Mouse (Mus musculus) liver, adult 2 months (tissue): ENCODE measurements around the gene Gm45021. TPM values are rescaled to one million over a fixed set of nuclear protein-coding genes. Genes with fewer than 3 reads are reported as not detected.

ENCODE experiments used
- DNase-seq: peaks from one replicate; pipeline ENCODE4 v3.0.0-alpha.2; 2011; ENCODE audit warnings: low read depth, low spot score; ENCODE audit errors: extremely low read depth
- H3K27ac ChIP-seq: fragments of 200-500 bp; replicated peaks from 2 replicates; pipeline ENCODE4 v1.5.1; 2012; ENCODE audit warnings: low read depth, mild to moderate bottlenecking, control low read depth, inconsistent platforms, low read length; ENCODE audit not compliant: insufficient read depth
- H3K27me3 ChIP-seq: fragments of 200-500 bp; 2 replicates; pipeline ENCODE4 v1.6.1; 2012; ENCODE audit warnings: mild to moderate bottlenecking, moderate library complexity, low read length, inconsistent platforms; ENCODE audit not compliant: control insufficient read depth, insufficient read depth
- H3K36me3 ChIP-seq: fragments of 200-500 bp; 2 replicates; pipeline ENCODE4 v1.6.1; 2012; ENCODE audit warnings: low read length, inconsistent platforms; ENCODE audit not compliant: control insufficient read depth, insufficient read depth
- H3K4me1 ChIP-seq: fragments of 200-500 bp; 2 replicates; pipeline ENCODE4 v1.6.1; 2011; ENCODE audit warnings: low read length; ENCODE audit not compliant: control insufficient read depth, insufficient read depth
- H3K4me3 ChIP-seq: fragments of 200-500 bp; 2 replicates; pipeline ENCODE4 v1.5.1; 2011; ENCODE audit warnings: low read depth, mild to moderate bottlenecking, control low read depth, low read length, moderate library complexity; ENCODE audit not compliant: insufficient read depth
- H3K79me2 ChIP-seq: fragments of 200-500 bp; 2 replicates; pipeline ENCODE4 v1.6.1; 2012; ENCODE audit warnings: inconsistent platforms, mild to moderate bottlenecking, low read length, moderate library complexity; ENCODE audit not compliant: control insufficient read depth, insufficient read depth
- H3K9ac ChIP-seq: fragments of 200-500 bp; 2 replicates; pipeline ENCODE4 v1.6.1; 2012; ENCODE audit warnings: low read depth, mild to moderate bottlenecking, control low read depth, inconsistent platforms, low read length
- CTCF ChIP-seq: fragments of 200-500 bp; IDR thresholded peaks from 2 replicates; pipeline ENCODE4 v1.5.1; 2011; ENCODE audit warnings: low read depth, low read length, control low read depth
- POLR2A ChIP-seq: fragments of 200-500 bp; IDR thresholded peaks from 2 replicates; pipeline ENCODE4 v1.6.1; 2011; ENCODE audit warnings: low read length, control low read depth; ENCODE audit not compliant: insufficient read depth; ENCODE audit errors: extremely low read depth
- WGBS: fragments of 180-500 bp; shearing (Covaris S2); methylation state at CpG from one replicate; pipeline ENCODE4 v1.1.7; 2018; 5-methylcytosine and 5-hydroxymethylcytosine counted together
- polyA plus RNA-seq: library from polyadenylated mRNA; depleted of rRNA; stranded (reverse); fragments of >200 nt; gene quantifications from 2 replicates; pipeline ENCODE4 v1.2.3, GENCODE M21; 2012
- total RNA-seq: library from RNA; depleted of rRNA; stranded (reverse); fragments of >200 nt; gene quantifications from 2 replicates; pipeline ENCODE4 v1.2.3, GENCODE M21; 2014

The Gm45021 gene
- total and polyA plus RNA-seq, 2 experiments = not detected

- 3% methylated on average over 45 of the region's 45 CpGs for WGBS
- peak; percentile 68 for TF ChIP-seq CTCF
- peak; percentile 84 for TF ChIP-seq POLR2A
- Histone ChIP-seq H3K4me1 (peaks cover 29% of the 10 kb centered on the region), H3K79me2 (peaks cover 36% of the 10 kb centered on the region), H3K36me3 (peaks cover 23% of the 10 kb centered on the region), H3K27ac (peak within 1 kb of the TSS; percentile 99), H3K9ac (peak within 1 kb of the TSS; percentile 99), H3K4me3 (peak within 1 kb of the TSS; percentile 96), H3K27me3 (no peaks in the 10 kb centered on the region)
- DNase-seq = peak; percentile 89
Measured at GRCm38 (mm10) chr6:48593158-48594042, 4.0 kb downstream of the Gm45021 start, which contains the start of the genes Repin1 and Gm44965. TSS of gene Repin1 (plus strand) at chr6:48593883. TSS of gene Gm44965 (plus strand) at chr6:48593941.

- under 1% methylated on average over 39 of the region's 41 CpGs for WGBS
- peak; percentile 95 for DNase-seq
- Histone ChIP-seq H3K4me1 (peaks cover 34% of the 10 kb centered on the region), H3K79me2 (peaks cover 36% of the 10 kb centered on the region), H3K4me3 (peak overlapping the region; percentile 96), H3K27me3 (no peaks in the 10 kb centered on the region), H3K9ac (peak overlapping the region; percentile 99), H3K27ac (peak overlapping the region; percentile 99), H3K36me3 (peaks cover 23% of the 10 kb centered on the region)
- TF ChIP-seq CTCF (no peak), POLR2A (peak; percentile 32; the same call in 1 of the 2 replicates)
Measured at GRCm38 (mm10) chr6:48594043-48594738, 4.8 kb downstream of the Gm45021 start.

- Histone ChIP-seq H3K79me2 (peaks cover 36% of the 10 kb centered on the region), H3K36me3 (peaks cover 28% of the 10 kb centered on the region), H3K9ac (peak overlapping the region; percentile 99), H3K4me3 (peak overlapping the region; percentile 96), H3K4me1 (peaks cover 44% of the 10 kb centered on the region), H3K27me3 (no peaks in the 10 kb centered on the region), H3K27ac (peak overlapping the region; percentile 99)
- TF ChIP-seq POLR2A = no peak
- no peak for TF ChIP-seq CTCF
- WGBS = 25% methylated on average over 1 of the region's 1 CpGs
- DNase-seq = peak; percentile 68
Measured at GRCm38 (mm10) chr6:48595278-48595677, 5.9 kb downstream of the Gm45021 start.

GRCm38 (mm10) chr6:48596545-48597232 lies 7.3 kb downstream of the Gm45021 start:
- Histone ChIP-seq H3K79me2 (peaks cover 36% of the 10 kb centered on the region), H3K4me3 (no peak overlapping the region), H3K4me1 (peaks cover 47% of the 10 kb centered on the region), H3K9ac (no peak overlapping the region), H3K27ac (no peak overlapping the region), H3K36me3 (peaks cover 28% of the 10 kb centered on the region), H3K27me3 (no peaks in the 10 kb centered on the region)
- WGBS = 97% methylated on average over 45 of the region's 45 CpGs
- no peak for TF ChIP-seq CTCF
- no peak for TF ChIP-seq POLR2A
- DNase-seq = no peak

- no peak overlapping the region for H3K9ac ChIP-seq
- no peak overlapping the region for H3K4me3 ChIP-seq
- no peak for TF ChIP-seq CTCF
- TF ChIP-seq POLR2A = no peak
- 95% methylated on average over 27 of the region's 27 CpGs for WGBS
- peaks cover 36% of the 10 kb centered on the region for H3K79me2 ChIP-seq
- no peaks in the 10 kb centered on the region for H3K27me3 ChIP-seq
- H3K36me3 ChIP-seq = peaks cover 28% of the 10 kb centered on the region
- DNase-seq = no peak
- H3K27ac ChIP-seq = no peak overlapping the region
- H3K4me1 ChIP-seq = peaks cover 43% of the 10 kb centered on the region
Measured at GRCm38 (mm10) chr6:48597233-48597625, 7.8 kb downstream of the Gm45021 start.
